Mouse (Mus musculus): ENCODE measurements around the gene Bicra.

- TF ChIP-seq CTCF (IDR thresholded peaks at IDR 0.05; ENCODE audit: low read depth, low read length) (no peak), GATA1 (IDR thresholded peaks at IDR 0.05; ENCODE audit: borderline replicate concordance, low read length) (no peak), GATA2 (IDR thresholded peaks at IDR 0.05; ENCODE audit: borderline replicate concordance, low read depth, low read length) (no peak), POLR2AphosphoS5 (IDR thresholded peaks at IDR 0.05; ENCODE audit: insufficient replicate concordance, low read depth, low read length) (no peak)
Observed at GRCm38 (mm10) chr7:15993789-15994188, 53.9 kb downstream of the Bicra start.
